Comparison of ENCODE assay signal across 25 mouse cellular contexts in the genomic region with DNA sequence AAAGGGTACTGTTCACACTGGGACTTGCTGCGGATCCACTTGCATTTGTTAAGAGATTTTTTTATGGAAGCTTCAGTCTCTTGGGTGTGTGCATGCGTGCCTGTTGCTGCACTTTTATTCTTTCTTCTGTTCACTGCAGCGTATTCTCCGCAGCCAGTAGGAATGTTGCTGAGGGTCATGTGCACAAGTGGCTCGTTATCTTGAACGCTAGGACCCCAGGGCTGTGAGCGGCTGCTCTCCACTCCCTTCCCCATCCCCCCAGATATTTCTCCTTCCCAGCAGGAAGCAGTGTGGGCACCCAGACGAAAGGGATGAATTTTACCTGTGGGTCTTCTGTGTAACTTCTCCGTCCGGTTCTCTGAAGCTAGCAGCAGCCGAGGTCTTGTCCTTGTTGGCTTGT. TPM values are rescaled to one million over a fixed set of nuclear protein-coding genes. Genes with fewer than 3 reads are reported as not detected.
A peak's percentile ranks its signal among the peaks of the same experiment; 100 is the strongest.
DNase-seq lines count a peak whose midpoint lies in the region; ATAC-seq and TF ChIP-seq lines count a peak whose summit lies in the region.
"Had no signal": no experiment of that assay in that cellular context is flagged by ENCODE, and none has a peak within 500 bp of the region (broad histone marks: within the 10 kb centered on the region; RNA-seq: fewer than 3 reads in every experiment).

No protein-coding gene starts in this region.

- H3K4me2 ChIP-seq in heart, embryonic 15.5 days = no peak overlapping the region
- H3K4me2 ChIP-seq: embryonic facial prominence, embryonic 13.5 days; forebrain, embryonic 12.5 days; forebrain, embryonic 15.5 days; hindbrain, embryonic 14.5 days had no signal

- TF ChIP-seq RAD21 in MEL (IDR thresholded peaks at IDR 0.05; ENCODE audit: low read depth, low read length) = no peak

- no peak overlapping the region for H3K4me3 ChIP-seq in heart, embryonic 15.5 days
- H3K4me3 ChIP-seq in kidney, adult 2 months (ENCODE audit: insufficient read depth, low read depth, low read length) = no peak overlapping the region
- no peak overlapping the region for H3K4me3 ChIP-seq in MEL (ENCODE audit: control insufficient read depth in 1 of 2, insufficient read depth in 1 of 2, low read depth in 2 of 2, low read length in 2 of 2)
- H3K4me3 ChIP-seq: embryonic facial prominence, embryonic 10.5 days; embryonic facial prominence, embryonic 13.5 days; erythroblast, embryonic 14.5 days; forebrain, embryonic 12.5 days; forebrain, embryonic 15.5 days had no signal

- H3K4me1 ChIP-seq in heart, embryonic 15.5 days (replicated peaks) = peaks cover 15% of the 10 kb centered on the region; the same call in 1 of the 2 replicates
- peaks cover 13% of the 10 kb centered on the region; the same call in 1 of the 2 replicates for H3K4me1 ChIP-seq in kidney, adult 2 months (ENCODE audit: control insufficient read depth, insufficient read depth, low read length)
- H3K4me1 ChIP-seq in MEL (ENCODE audit: control insufficient read depth in 1 of 2, insufficient read depth in 2 of 2, low read length in 2 of 2) = peaks cover 5 to 17% of the 10 kb centered on the region in 2 experiments
- H3K4me1 ChIP-seq: forebrain, embryonic 12.5 days; forebrain, embryonic 15.5 days had no signal

- no peaks in the 10 kb centered on the region for H3K9me3 ChIP-seq in heart, embryonic 15.5 days (replicated peaks)
- H3K9me3 ChIP-seq in MEL (replicated peaks; ENCODE audit: insufficient read depth, low read length) = no peaks in the 10 kb centered on the region
- H3K9me3 ChIP-seq: embryonic facial prominence, embryonic 10.5 days; embryonic facial prominence, embryonic 13.5 days; forebrain, embryonic 12.5 days; forebrain, embryonic 15.5 days had no signal

- no peak overlapping the region for H3K27ac ChIP-seq in heart, embryonic 15.5 days
- 0 out of 2 replicates have a peak overlapping the region, but pooled peaks have one; percentile 28 for H3K27ac ChIP-seq in kidney, adult 2 months (ENCODE audit: insufficient read depth, low read depth, low read length)
- H3K27ac ChIP-seq in MEL (ENCODE audit: control insufficient read depth, low read depth, low read length) = peak overlapping the region; percentile 62
- H3K27ac ChIP-seq: embryonic facial prominence, embryonic 10.5 days; embryonic facial prominence, embryonic 13.5 days; forebrain, embryonic 12.5 days; forebrain, embryonic 15.5 days; hindbrain, embryonic 14.5 days; hindbrain, postnatal 0 days had no signal

- no peak overlapping the region for H3K9ac ChIP-seq in heart, embryonic 15.5 days
- H3K9ac ChIP-seq in MEL (ENCODE audit: control insufficient read depth, low read depth, low read length, poor library complexity, severe bottlenecking) = peak overlapping the region; percentile 4; the same call in 1 of the 2 replicates
- H3K9ac ChIP-seq: embryonic facial prominence, embryonic 13.5 days; forebrain, embryonic 12.5 days; forebrain, embryonic 15.5 days; hindbrain, embryonic 14.5 days had no signal

- TF ChIP-seq CTCF in kidney, adult 2 months (conservative IDR thresholded peaks at IDR 0.05; ENCODE audit: insufficient read depth, insufficient read length, low read depth, low read length) = no peak
- no peak for TF ChIP-seq CTCF in MEL (IDR thresholded peaks at IDR 0.05 in 2 of 3, conservative IDR thresholded peaks at IDR 0.05 in 1 of 3; ENCODE audit: control insufficient read depth in 1 of 3, insufficient read depth in 1 of 3, low read depth in 2 of 3, low read length in 3 of 3, poor library complexity in 1 of 3, severe bottlenecking in 1 of 3)

- WGBS in heart, embryonic 15.5 days = 45% methylated on average over 11 of the region's 11 CpGs
- 78% methylated on average over 11 of the region's 11 CpGs for WGBS in kidney, adult 2 months

- 0 out of 2 replicates have a peak, but pooled peaks have one; percentile 35 for ATAC-seq in heart, embryonic 15.5 days (replicated peaks; ENCODE audit: insufficient number of reproducible peaks, insufficient read depth, low FRiP score, low read depth)
- ATAC-seq: forebrain, embryonic 15.5 days; hindbrain, postnatal 0 days; inflammation-experienced regulatory T-cells, adult 6 months; Patski had no signal

- TF ChIP-seq POLR2A in kidney, adult 2 months (IDR thresholded peaks at IDR 0.05; ENCODE audit: low read depth, low read length) = no peak
- no peak for TF ChIP-seq POLR2A in MEL (IDR thresholded peaks at IDR 0.05; ENCODE audit: control insufficient read depth in 1 of 2, insufficient read depth in 1 of 2, low read depth in 1 of 2, low read length in 2 of 2, poor library complexity in 1 of 2)

- peak; percentile 61 for DNase-seq in heart, adult 11 months
- DNase-seq in heart, postnatal 10 days = no peak
- DNase-seq in heart, postnatal 14 days = no peak
- DNase-seq in kidney, adult 2 months = no peak
- no peak for DNase-seq in kidney, adult 8-10 months
- DNase-seq in MEL (ENCODE audit: low read depth, low spot score) = no peak
- no peak for DNase-seq in thymus, postnatal 0 days (ENCODE audit: low spot score)
- DNase-seq: cerebellum, adult 11-12 months; cerebellum, adult 8-10 months; cerebellum, postnatal 10 days; cerebellum, postnatal 36 days; embryo, embryonic 11 days; gastrocnemius, postnatal 25 days; heart, postnatal 4 days; kidney, adult 11 months had no signal

- H3K27me3 ChIP-seq in heart, embryonic 15.5 days = no peaks in the 10 kb centered on the region
- H3K27me3 ChIP-seq in kidney, adult 2 months (replicated peaks; ENCODE audit: control insufficient read depth, insufficient read depth, low read length) = no peaks in the 10 kb centered on the region
- no peaks in the 10 kb centered on the region for H3K27me3 ChIP-seq in MEL (ENCODE audit: control insufficient read depth in 1 of 2, insufficient read depth in 2 of 2, low read length in 2 of 2)
- H3K27me3 ChIP-seq: forebrain, embryonic 15.5 days had no signal

- no peaks in the 10 kb centered on the region for H3K36me3 ChIP-seq in heart, embryonic 15.5 days
- no peaks in the 10 kb centered on the region for H3K36me3 ChIP-seq in kidney, adult 2 months (ENCODE audit: control insufficient read depth, insufficient read depth, low read length)
- peaks cover 14 to 21% of the 10 kb centered on the region in 2 experiments for H3K36me3 ChIP-seq in MEL (ENCODE audit: control insufficient read depth in 1 of 2, insufficient read depth in 2 of 2, low read length in 2 of 2)
- H3K36me3 ChIP-seq: forebrain, embryonic 12.5 days; forebrain, embryonic 15.5 days had no signal

- intact Hi-C loops in heart, postnatal 10 days (cut with DNase I) = no loop called here
- intact Hi-C loops in heart, postnatal 14 days (cut with DNase I) = no loop called here

- TF ChIP-seq EP300 in MEL (IDR thresholded peaks at IDR 0.05; ENCODE audit: low read depth in 1 of 2, low read length in 2 of 2) = no peak

- no peaks in the 10 kb centered on the region; the same call in none of the 2 replicates for H3K79me2 ChIP-seq in MEL (ENCODE audit: control insufficient read depth, insufficient read depth, low read length, poor library complexity)

TF ChIP-seq in MEL, 35 proteins besides CTCF, POLR2A, EP300 and RAD21:
- TF ChIP-seq ELF1 (IDR thresholded peaks at IDR 0.05; ENCODE audit: low read depth, low read length) (no peak), BHLHE40 (IDR thresholded peaks at IDR 0.05; ENCODE audit: borderline replicate concordance, low read depth, low read length) (no peak)

RNA-seq across cellular contexts. Expression of a gene that starts 15.6 kb away (rescaled TPM):
- total RNA-seq in heart, postnatal 10 days (2021) = 10 to 100 TPM; 40.3 to 57.2 TPM
- polyA plus RNA-seq in heart, embryonic 15.5 days (2015; fragmentation: Nextera tagmentation; extraction: Ambion mirVana) = 53.4 and 54.8 TPM in 2 replicates
- 10 to 100 TPM; 31.0 to 54.4 TPM for total RNA-seq in heart, postnatal 14 days (2021)
- 15.9 and 16.3 TPM in 2 replicates for polyA plus RNA-seq in kidney, adult 2 months (2012; rRNA removed)
- total RNA-seq in MEL (2012; rRNA removed) = 92.4 and 94.1 TPM in 2 replicates
- polyA plus RNA-seq in MEL (2012; ENCODE audit: insufficient read depth in 1 of 2, insufficient read length in 2 of 2, low read depth in 1 of 2, low replicate concordance in 2 of 2, missing spikeins in 1 of 2) = 10 to 100 TPM; 34.3 to 72.8 TPM
- polyA plus RNA-seq in thymus, postnatal 0 days (2015; fragmentation: Nextera tagmentation; extraction: Ambion mirVana) = 30.7 and 35.4 TPM in 2 replicates
